Mouse (Mus musculus) B cell, adult 67 days (primary cell): ENCODE results near the gene Hist1h1c. TPM values are rescaled to one million over a fixed set of nuclear protein-coding genes. Genes with fewer than 3 reads are reported as not detected.

Experiments used
- total RNA-seq, 2 experiments: library from RNA; stranded (reverse); gene quantifications; 4 replicates each; pipeline ENCODE4 v1.2.4; 2023

The Hist1h1c gene
- 1,000 to 10,000 TPM in 1 of 2 experiments, 100 to 1,000 TPM in 1; 877 to 1,039 TPM for total RNA-seq

GRCm38 (mm10) chr13:23738677-23739068, at the start of gene Hist1h1c:
Gene Hist1h1c, plus strand, starts transcription at chr13:23738808.

GRCm38 (mm10) chr13:23695514-23695913, 43.1 kb upstream of the Hist1h1c start, which contains the start of gene Hist1h1t:
Gene Hist1h1t, plus strand, starts transcription at chr13:23695814.

DNA sequence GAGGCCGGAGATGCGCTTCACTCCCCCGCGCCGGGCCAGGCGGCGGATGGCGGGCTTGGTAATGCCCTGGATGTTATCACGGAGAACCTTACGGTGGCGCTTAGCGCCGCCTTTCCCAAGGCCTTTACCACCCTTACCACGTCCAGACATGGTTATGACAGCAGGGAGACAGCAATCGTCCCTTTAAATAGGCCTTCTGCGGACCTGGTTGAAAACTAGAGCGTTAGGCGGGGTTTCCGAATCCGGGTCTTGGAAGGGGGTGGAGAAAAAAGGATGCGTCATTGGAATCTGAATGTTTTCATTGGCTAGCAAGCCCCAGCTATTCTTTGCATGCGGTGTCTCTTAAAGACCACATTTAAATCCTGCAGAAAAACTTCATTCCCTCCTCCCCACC, 40.3 kb upstream of the Hist1h1c start, which contains the start of gene Hist1h4c:
TSS of gene Hist1h4c (minus strand) at position 155 of the 394 bp plus-strand sequence.

DNA sequence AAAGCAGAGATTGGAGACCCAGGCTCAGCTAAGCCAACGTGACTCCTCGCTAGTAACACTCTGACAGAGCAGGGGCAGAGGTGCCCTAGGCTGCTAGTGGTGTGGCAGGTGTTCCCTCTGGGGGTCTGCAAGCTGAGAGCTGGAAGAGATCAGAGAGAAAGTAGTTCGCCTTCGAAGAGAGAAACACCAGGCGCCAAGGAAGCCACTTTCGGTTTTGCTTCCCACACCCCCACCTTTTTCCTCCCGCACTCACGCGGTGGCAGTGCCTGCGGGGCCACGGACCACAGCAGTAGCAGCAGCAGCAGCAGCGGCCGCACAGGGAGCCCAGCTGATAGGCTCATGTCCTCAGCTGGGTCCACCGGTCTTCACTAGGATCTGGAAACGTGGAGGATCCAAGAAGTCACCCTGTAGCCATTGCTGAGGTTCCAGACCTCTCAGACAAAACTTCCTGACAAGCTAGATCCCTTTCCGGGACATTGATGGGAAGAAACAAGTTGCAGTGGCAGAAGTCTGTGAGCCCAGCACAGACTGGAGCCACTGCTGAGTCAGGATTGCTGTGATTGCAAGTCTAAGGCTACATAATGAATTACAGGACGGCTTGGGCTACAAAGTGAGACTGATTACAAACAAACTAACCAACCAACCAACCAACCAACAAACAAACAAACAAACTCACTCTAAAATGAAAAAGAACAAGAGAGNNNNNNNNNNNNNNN, 28.1 kb upstream of the Hist1h1c start, which contains the start of gene Hfe:
TSS of gene Hfe (minus strand) at position 481 of the 716 bp plus-strand sequence.

GRCm38 (mm10) chr13:23745381-23746161, 7.0 kb downstream of the Hist1h1c start, which contains the start of gene Hist1h3c:
Gene Hist1h3c, minus strand, starts transcription at chr13:23745602.

GRCm38 (mm10) chr13:23746201-23747080, 7.8 kb downstream of the Hist1h1c start, which contains the start of gene Hist1h2bb:
Gene Hist1h2bb, plus strand, starts transcription at chr13:23746734.

GRCm38 (mm10) chr13:23750839-23751477, 12.3 kb downstream of the Hist1h1c start, which contains the start of gene Hist1h2ab:
Gene Hist1h2ab, plus strand, starts transcription at chr13:23751126.

DNA sequence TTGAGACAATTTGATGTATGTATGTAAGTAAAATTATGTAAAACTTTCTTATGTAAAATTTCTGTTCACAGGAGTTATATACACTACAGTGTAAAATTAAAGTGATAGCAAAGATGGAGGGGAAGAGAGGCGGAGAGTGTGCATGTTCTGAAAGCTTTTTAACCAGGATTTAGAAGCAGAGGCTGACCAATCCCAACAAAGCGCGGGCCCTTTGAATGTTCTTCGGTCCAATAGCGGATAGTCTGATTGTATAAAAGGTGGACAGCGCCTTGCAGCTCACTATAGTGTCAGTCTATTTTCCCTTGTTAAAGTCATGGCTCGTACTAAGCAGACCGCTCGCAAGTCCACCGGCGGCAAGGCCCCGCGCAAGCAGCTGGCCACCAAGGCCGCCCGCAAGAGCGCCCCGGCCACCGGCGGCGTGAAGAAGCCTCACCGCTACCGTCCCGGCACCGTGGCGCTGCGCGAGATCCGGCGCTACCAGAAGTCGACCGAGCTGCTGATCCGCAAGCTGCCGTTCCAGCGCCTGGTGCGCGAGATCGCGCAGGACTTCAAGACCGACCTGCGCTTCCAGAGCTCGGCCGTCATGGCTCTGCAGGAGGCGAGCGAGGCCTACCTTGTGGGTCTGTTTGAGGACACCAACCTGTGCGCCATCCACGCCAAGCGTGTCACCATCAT, 13.6 kb downstream of the Hist1h1c start, which contains the start of gene Hist1h3b:
TSS of gene Hist1h3b (plus strand) at position 201 of the 675 bp plus-strand sequence.

GRCm38 (mm10) chr13:23756790-23757189, 18.2 kb downstream of the Hist1h1c start, which contains the start of gene Hist1h4b:
Gene Hist1h4b, plus strand, starts transcription at chr13:23757013.

DNA sequence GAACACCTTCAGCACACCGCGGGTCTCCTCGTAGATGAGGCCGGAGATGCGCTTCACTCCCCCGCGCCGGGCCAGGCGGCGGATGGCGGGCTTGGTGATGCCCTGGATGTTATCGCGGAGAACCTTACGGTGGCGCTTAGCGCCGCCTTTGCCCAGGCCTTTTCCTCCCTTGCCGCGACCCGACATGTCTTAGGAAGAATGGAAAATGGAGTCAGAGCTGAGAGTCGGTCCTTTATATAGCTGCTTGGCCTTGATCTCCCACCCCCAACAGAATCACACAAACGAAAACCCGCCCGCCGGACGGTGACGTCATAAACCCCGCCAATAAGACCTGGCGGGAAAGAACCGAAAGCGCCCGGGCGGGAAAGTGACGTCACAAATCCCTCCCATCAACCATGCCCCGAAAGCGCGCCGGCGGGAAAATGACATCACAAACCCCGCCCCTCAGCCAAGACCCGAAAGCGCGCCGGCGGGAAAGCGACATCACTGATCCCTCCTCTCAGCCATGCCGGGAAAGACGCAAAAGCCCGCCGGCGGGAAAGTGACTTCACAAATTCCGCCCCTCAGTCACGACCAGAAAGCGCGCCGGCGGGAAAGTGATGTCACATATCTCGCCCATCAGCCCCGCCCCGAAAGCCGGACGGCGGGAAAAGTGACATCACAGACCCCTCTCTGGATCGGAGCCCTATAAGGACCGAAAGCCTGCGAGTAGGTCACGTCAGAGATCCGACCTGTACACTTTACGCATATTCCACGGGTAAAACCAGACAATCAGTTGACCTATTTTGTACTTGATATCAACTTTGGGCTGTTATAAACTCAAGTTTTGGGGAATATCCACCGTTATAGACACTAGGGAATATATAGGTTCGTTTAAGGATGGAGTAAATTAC, 22.6 kb downstream of the Hist1h1c start, which contains the start of gene Hist1h4a:
TSS of gene Hist1h4a (minus strand) at position 259 of the 893 bp plus-strand sequence.

GRCm38 (mm10) chr13:23761871-23762821, 23.5 kb downstream of the Hist1h1c start, which contains the start of gene Hist1h3a:
Gene Hist1h3a, minus strand, starts transcription at chr13:23762386.

GRCm38 (mm10) chr13:23763586-23764323, 25.1 kb downstream of the Hist1h1c start, which contains the start of gene Hist1h1a:
Gene Hist1h1a, plus strand, starts transcription at chr13:23763666.

GRCm38 (mm10) chr13:23769613-23770012, 31.0 kb downstream of the Hist1h1c start, which contains the start of gene Trim38:
Gene Trim38, plus strand, starts transcription at chr13:23769913.

